Mouse (Mus musculus) frontal cortex, adult (tissue): ENCODE measurements at regions not wholly inside any gene's neighbourhood (a gene's known extent, or its start where the extent isn't known, plus 50 kb on each side); places are given as distances from the start of the nearest gene placed in this dataset.
"Not testable (repeated sequence)": the region's sequence is repeated elsewhere in the genome, so short reads cannot be mapped to it uniquely, and the experiment has no call there.

ENCODE experiments used
- ATAC-seq: cut with Nextera tagmentation; 2 replicates; pipeline ENCODE4 v1.9.2; 2017; ENCODE audit warnings: mild to moderate bottlenecking, moderate library complexity, mixed read lengths; ENCODE audit not compliant: low TSS enrichment

- ATAC-seq = no peak
Measured at GRCm38 (mm10) chr1:83835965-83836364, 428.0 kb upstream of the Sphkap start.

DNA sequence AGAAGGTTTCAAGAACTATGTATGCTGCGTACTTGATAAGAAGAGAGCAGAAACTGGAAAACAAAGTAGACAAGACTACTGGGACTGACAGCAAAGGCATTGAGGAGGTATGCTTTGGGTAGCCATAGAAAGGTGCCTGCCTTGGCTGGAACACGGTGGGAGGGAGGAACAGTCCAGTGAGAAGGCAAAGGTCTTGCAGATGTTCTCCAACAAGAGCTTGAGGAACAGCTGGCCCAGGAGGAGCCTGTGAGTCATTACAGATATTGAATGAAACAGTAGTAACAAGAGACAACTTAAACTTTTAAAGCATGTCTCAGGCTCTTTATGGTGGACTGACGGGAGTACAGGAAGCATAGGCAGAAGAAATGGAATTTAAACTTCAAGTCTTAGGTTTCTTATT lies 424.9 kb upstream of the Sphkap start:
- no peak for ATAC-seq

DNA sequence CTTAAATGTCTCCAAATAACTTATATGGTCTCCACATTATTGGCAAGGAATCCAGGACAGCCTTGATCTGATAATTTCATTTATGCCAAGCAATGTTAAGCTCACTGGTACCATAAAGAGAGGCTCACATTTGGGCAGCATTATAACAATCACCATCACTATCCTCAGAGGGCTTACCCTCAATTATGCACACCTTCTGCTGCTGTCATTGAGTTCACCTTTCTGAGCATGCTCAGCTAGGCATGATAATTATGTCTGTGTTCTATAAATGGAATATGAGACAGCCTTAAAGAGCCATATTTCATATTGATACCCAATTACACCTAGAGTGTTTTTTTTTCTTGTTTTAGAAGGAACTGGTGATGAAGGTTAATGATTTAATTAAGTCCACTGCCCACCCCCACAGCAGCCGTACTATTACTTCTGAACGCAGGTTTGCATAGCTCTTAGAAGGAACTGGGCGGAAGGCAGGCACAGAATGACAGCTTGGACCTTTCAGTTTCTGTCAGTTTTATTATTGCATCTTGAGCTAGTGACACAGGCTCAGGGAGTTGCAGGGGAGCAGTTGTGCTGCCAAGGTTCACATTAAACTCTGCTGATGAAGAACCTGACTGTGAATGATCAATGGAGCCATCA lies 424.0 kb upstream of the Sphkap start:
- ATAC-seq = no peak

DNA sequence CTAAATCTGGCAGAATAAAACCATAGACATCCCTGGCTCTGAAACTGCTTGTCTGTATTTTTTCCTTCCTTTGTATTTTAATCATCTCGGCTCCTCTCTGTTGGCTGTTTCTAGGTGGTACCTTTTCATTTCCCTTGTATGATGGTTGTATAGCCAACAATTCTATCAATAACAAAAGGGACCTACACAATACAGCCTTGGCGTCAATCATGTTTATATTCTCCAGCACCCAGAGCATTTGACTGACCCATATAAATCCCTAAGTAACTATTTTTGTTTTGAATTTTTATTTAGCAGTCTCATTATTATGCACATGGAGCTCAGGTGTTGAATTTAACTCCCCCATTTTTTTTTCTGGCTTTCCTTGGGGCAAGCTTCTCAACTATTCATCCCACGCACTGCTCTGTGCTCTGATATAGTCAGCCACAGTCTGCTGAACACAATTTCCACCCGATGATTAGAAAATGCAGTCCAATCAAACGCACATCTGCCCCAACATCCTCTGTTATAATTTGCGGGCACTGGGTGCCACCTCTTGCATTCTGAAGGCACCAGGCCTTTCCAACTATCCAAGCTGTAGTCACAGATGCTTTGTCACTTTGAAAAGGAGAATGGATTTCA lies 422.1 kb upstream of the Sphkap start:
- ATAC-seq = no peak

- ATAC-seq = not testable (repeated sequence)
Measured at GRCm38 (mm10) chr1:83811162-83811561, 403.2 kb upstream of the Sphkap start.

GRCm38 (mm10) chr1:83808432-83808831 lies 400.4 kb upstream of the Sphkap start:
- ATAC-seq = no peak

DNA sequence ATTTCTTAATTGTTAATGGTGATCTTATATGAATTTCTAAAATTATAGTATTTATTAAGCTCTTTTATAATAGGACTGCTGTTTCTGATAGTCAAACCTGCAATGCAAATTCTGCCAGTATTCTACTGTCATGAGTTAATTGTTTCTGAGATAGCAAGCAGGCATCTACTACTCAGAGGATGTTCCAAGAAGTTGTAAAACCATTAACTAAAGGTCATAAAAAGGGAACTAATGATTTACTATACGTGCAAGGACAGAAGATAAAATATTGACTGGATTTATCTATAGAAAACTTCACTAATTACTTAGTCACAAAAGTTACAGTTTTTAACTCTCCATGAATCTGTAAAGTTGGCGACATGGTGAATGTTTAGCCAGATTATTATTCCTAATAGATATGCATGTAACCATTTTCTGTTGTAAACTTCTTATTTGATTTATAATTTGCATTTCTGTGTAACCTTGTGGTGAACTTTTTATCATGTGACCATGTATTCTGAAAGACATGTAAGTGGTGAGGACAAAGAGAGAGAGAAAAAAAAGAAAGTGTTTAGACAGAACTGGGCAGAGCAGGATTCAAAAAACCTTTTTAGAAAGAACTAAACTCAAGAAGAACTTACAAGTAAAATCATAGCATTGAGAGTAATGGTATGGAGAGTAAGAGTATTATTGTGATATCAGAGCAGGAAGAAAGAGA lies 395.5 kb upstream of the Sphkap start:
- no peak for ATAC-seq

DNA sequence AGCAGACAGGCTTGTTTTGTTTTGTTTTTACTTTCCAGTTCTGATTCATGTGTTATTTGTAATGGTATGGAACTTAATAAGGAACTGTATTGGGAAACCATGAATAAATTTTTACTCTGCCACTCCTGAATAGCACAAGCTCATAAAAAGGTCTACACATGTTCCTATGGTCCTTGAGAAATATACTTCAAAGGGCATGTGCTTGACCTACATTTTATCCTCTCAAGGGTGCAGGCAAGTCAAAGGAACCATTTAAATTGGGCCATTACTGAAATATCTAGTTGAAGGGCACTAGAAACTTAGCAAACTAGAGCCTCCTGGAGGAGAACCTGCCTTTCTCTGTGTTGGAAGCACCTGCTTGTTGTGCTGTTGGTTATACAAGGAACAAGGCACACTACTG lies 393.8 kb upstream of the Sphkap start:
- no peak for ATAC-seq

- ATAC-seq = peak; percentile 59; the same call in 1 of the 2 replicates
Measured at GRCm38 (mm10) chr1:83796961-83797891, 389.2 kb upstream of the Sphkap start.

DNA sequence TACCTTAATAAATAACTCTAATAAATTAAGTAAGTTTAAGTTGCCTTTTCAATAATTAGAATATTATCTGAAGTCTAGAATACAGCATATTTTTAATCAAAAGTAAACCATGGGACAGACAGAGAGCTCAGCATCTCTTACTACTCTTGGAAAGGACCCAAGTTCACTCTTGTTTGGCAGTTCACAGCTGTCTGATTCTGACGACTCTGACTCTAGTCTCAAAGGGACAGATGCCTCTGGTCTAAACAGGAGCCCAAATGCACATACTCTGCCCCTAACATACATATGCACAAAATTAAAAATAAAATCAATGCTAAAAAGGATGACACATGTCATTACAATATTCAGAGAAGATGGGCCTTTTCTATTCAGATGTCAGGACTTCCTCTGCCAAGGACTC lies 369.2 kb upstream of the Sphkap start:
- no peak for ATAC-seq

DNA sequence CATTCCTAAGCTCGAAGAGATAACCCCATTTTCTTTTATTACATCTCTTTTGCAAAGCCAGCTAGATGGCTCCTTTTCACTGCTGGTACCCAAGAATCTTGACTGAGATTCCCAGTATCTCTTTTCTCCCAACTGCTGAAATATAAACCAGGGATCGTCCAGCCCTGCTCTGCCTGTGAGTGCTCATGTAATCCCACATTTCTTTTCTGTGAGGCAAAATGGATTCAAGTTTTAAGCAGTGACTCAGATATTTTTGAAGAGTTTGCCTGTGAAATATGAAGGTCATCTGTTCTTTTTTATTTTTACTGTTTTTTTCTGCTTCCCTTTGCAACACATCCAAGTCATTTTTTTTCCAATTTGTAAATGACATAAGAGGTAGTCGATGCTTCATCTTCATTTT lies 363.2 kb upstream of the Sphkap start:
- ATAC-seq = peak; percentile 72; the same call in 1 of the 2 replicates

DNA sequence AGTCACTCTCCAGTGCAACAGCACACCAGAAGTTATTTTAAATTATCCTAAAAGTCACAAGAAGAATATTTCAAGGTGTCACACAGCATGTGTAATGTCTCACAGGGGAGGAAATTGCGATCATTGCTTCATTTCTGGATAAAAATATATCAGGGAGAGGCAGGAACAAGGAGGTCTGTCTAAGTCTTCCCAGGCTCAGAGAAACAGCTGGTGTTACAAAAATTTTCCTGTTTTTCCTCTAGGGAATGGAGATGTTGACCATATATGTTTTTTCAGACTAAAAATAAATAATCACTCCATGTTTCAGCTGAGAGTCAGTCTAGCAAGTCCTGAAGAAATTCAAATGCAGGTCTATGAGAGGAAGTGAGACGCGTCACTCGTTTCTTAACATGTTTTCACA lies 353.5 kb upstream of the Sphkap start:
- no peak for ATAC-seq

- no peak for ATAC-seq
Measured at GRCm38 (mm10) chr1:83756866-83757265, 348.9 kb upstream of the Sphkap start.

GRCm38 (mm10) chr1:83755336-83755735 lies 347.3 kb upstream of the Sphkap start:
- no peak for ATAC-seq

- no peak for ATAC-seq
Measured at GRCm38 (mm10) chr1:83752976-83753375, 345.0 kb upstream of the Sphkap start.

DNA sequence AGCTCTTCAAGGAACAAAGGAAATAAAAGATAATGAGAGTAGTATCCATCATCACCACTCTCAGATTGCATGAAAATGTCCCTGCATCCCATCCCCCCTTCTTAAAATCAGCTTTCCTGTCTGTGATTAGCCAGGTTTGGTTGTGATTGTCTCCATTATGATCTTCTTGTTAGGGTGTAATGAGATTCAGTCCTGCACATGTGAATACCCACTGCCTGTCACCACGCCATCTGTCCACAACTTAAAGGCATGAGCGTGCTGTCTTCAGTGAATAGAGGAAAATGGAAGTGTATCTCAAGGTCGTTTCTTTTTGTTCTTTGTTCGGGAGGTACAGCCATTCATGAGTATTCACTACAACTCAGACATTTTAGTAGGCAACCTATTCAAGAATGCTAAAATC lies 341.0 kb upstream of the Sphkap start:
- ATAC-seq = no peak

GRCm38 (mm10) chr1:83748061-83748460 lies 340.1 kb upstream of the Sphkap start:
- ATAC-seq = peak; percentile 24; the same call in 1 of the 2 replicates

- ATAC-seq = no peak
Measured at GRCm38 (mm10) chr1:83747412-83747811, 339.4 kb upstream of the Sphkap start.

DNA sequence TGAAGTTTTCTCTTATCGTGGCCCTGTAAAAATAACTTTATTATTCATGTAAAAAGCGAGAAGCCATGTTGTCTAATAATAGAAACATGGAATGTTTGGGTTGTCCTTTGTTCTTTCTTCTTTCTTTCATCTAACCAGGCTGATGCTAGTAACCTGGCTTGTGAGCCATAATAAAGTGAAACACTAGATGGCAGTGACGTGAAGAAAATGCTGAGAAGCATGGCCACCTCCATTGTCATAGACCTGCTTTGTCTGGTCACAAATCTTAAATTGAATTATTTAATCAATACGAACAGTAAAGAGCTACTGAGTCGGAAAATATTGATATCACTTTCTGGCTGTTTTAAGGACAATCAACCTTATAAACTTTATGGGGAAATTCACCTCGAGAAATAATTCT lies 338.0 kb upstream of the Sphkap start:
- peak; percentile 94 for ATAC-seq

DNA sequence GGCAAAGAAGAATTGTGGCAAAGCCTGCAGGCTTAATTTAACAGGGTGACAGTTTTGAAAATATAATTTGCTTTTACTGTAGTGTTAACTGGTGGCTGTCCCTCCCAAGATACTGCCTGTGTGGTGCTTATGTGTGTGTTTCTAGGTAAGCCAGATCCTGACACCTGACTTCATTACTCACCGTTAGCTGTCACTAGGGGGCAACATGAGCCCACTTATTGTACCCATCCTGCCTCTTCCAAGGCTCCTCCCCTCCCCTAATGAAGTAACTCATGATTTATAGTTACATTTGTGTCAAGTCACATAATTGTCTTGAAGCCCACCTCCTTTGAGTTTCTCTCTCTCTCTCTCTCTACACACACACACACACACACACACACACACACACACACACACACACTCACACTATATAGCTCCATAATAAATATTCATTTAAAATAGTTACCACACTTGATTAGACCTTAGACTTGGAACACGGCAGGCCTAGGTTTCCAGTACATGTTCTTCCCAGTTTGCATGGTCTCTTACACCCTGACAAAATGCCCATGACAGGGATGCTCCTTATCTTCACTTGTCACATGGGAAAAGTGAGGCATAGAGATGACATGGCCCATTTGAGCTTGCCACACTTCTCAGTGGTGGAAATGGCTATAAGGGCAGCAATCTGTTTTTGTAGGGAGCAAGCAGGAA lies 328.6 kb upstream of the Sphkap start:
- ATAC-seq = peak; percentile 91

- ATAC-seq = no peak
Measured at GRCm38 (mm10) chr1:83731682-83732081, 323.7 kb upstream of the Sphkap start.
